Mouse (Mus musculus): ENCODE data around the gene Gemin4. TPM values are rescaled to one million over a fixed set of nuclear protein-coding genes. Genes with fewer than 3 reads are reported as not detected.
"Not testable (repeated sequence)": the region's sequence is repeated elsewhere in the genome, so short reads cannot be mapped to it uniquely, and the experiment has no call there.

Gene Gemin4
- polyA plus RNA-seq, 1 experiment from 2014 or later = 36.7 TPM

DNA sequence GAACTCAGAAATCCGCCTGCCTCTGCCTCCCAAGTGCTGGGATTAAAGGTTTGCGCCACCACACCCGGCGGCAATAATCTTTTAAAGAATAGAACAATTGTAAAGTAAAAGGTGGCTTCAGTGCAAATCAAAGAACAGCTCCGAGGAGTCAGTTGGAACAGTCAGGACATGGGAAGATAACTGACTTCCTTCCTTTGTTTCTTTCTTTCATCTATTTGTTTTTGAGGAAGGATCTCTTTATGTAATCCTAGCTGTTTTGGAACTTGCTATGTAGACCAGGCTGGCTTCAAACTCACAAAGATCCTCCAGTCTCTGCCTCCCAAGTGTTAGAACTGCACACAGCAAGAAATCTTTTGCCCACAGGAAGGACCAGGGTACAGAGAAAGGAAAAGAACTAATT lies 7.2 kb upstream of the Gemin4 start:
- H3K9ac ChIP-seq (replicated peaks; ENCODE audit: low read length) = no peak overlapping the region
- no peak overlapping the region for H3K27ac ChIP-seq (ENCODE audit: low read length)
- no peaks in the 10 kb centered on the region for H3K9me3 ChIP-seq (ENCODE audit: low read length)
- no peaks in the 10 kb centered on the region for H3K4me1 ChIP-seq (ENCODE audit: insufficient read depth, low read length)
- no peaks in the 10 kb centered on the region for H3K27me3 ChIP-seq (ENCODE audit: insufficient read depth, low read length)
- no peak overlapping the region for H3K4me3 ChIP-seq (ENCODE audit: low read length)
- peaks cover 35% of the 10 kb centered on the region for H3K36me3 ChIP-seq (ENCODE audit: insufficient read depth, low read length)
- ATAC-seq (ENCODE audit: low FRiP score, low TSS enrichment) = no peak
- no peak overlapping the region for H3K4me2 ChIP-seq (replicated peaks; ENCODE audit: low read depth, low read length)
- WGBS = 89% methylated on average over 5 of the region's 5 CpGs

DNA sequence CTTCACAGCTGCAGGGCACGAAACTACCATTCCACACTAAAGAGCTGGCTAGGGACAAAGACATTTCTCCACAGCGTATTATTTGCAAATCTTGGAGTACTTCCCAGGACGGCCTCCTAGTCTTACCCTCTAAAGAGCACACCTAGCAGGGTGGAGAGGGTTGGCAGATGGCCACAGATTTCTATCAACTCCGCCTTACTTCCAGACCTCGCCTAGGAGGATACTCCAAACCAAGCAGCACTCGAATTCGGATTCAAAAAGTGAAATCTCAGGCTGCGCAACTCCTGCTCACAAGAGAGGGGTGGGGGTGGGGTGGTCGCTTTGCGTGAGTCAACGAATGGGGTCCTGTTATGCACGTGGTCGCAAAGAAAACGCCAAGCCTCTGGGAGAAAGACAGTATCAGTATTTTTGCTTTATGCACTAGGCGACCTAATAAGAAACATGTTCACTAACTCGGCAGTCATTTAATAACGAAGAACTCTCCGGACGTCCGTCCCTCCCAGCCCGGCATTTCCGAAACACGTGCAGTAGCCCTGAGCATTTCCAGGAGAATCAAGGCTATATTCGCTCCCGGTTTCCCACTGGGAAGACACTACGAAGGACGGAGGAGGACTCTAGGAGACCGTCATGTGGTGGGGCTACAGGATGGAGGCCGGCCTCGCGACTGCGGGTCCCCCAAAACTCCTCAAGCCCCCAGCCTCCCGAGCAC lies 629 bp downstream of the Gemin4 start:
- Histone ChIP-seq H3K9ac (replicated peaks; ENCODE audit: low read length) (peak overlapping the region; percentile 94), H3K36me3 (ENCODE audit: insufficient read depth, low read length) (peaks cover 27% of the 10 kb centered on the region), H3K27me3 (ENCODE audit: insufficient read depth, low read length) (no peaks in the 10 kb centered on the region), H3K4me1 (ENCODE audit: insufficient read depth, low read length) (0 out of 2 replicates have a peak, but pooled peaks cover 11% of the 10 kb centered on the region), H3K4me2 (replicated peaks; ENCODE audit: low read depth, low read length) (peak overlapping the region; percentile 80), H3K9me3 (ENCODE audit: low read length) (no peaks in the 10 kb centered on the region), H3K4me3 (ENCODE audit: low read length) (peak overlapping the region; percentile 80), H3K27ac (ENCODE audit: low read length) (peak overlapping the region; percentile 92)
- WGBS = 2% methylated on average over 33 of the region's 33 CpGs
- ATAC-seq (ENCODE audit: low FRiP score, low TSS enrichment) = peak; percentile 37

DNA sequence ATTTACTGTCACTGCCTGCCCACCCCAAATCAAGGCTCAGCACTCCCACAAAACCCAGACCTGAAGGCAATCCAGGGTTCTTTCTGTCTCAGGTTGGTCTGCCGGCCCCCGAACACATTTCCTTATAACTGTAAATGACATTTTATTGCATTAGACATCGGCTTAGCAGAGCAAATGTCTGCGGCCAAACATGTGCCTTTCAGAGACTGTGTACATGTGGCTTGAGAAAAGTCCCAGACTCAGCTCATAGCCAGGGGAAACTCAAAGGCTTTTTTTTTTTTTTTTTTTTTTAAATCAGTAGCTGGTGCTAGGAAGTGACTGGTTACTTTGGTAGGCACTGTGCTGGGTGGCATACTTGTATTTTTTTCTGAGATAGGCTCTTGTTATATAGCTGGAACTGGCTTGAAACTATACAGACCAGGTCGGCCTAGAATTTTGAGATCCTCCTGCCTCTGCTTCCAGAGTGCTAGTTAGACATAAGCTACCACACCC lies 1.4 kb downstream of the Gemin4 start:
- H3K9ac ChIP-seq (replicated peaks; ENCODE audit: low read length) = peak overlapping the region; percentile 94
- H3K36me3 ChIP-seq (ENCODE audit: insufficient read depth, low read length) = peaks cover 23% of the 10 kb centered on the region
- H3K27me3 ChIP-seq (ENCODE audit: insufficient read depth, low read length) = no peaks in the 10 kb centered on the region
- 0 out of 2 replicates have a peak, but pooled peaks cover 11% of the 10 kb centered on the region for H3K4me1 ChIP-seq (ENCODE audit: insufficient read depth, low read length)
- peak overlapping the region; percentile 80 for H3K4me3 ChIP-seq (ENCODE audit: low read length)
- peak overlapping the region; percentile 80 for H3K4me2 ChIP-seq (replicated peaks; ENCODE audit: low read depth, low read length)
- ATAC-seq (ENCODE audit: low FRiP score, low TSS enrichment) = no peak
- 88% methylated on average over 5 of the region's 5 CpGs for WGBS
- no peaks in the 10 kb centered on the region for H3K9me3 ChIP-seq (ENCODE audit: low read length)
- peak overlapping the region; percentile 92; the same call in 1 of the 2 replicates for H3K27ac ChIP-seq (ENCODE audit: low read length)

DNA sequence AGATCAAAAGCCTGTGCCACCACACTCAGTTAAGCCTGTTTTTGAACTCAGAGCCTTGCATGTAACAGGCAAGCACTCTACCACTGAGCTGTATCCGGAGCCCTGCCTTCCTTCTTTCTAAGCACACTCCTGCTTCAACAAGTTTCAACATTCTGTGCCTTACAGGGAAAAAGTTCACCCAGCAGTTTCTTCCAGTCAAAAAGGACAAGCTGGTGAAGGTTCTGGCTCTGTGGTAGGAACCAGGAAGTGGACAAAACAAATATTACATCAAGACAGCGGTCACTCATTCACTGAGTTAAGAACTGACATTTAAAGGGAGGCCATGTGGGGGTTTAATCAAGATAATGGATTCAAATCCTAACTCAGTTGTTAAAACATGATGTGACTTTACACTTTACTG lies 2.5 kb downstream of the Gemin4 start:
- no peak overlapping the region for H3K4me3 ChIP-seq (ENCODE audit: low read length)
- peaks cover 21% of the 10 kb centered on the region for H3K36me3 ChIP-seq (ENCODE audit: insufficient read depth, low read length)
- H3K9me3 ChIP-seq (ENCODE audit: low read length) = no peaks in the 10 kb centered on the region
- ATAC-seq (ENCODE audit: low FRiP score, low TSS enrichment) = no peak
- H3K27me3 ChIP-seq (ENCODE audit: insufficient read depth, low read length) = no peaks in the 10 kb centered on the region
- H3K4me2 ChIP-seq (replicated peaks; ENCODE audit: low read depth, low read length) = no peak overlapping the region
- 94% methylated on average over 2 of the region's 2 CpGs for WGBS
- H3K4me1 ChIP-seq (ENCODE audit: insufficient read depth, low read length) = 0 out of 2 replicates have a peak, but pooled peaks cover 11% of the 10 kb centered on the region
- H3K9ac ChIP-seq (replicated peaks; ENCODE audit: low read length) = no peak overlapping the region
- H3K27ac ChIP-seq (ENCODE audit: low read length) = no peak overlapping the region

DNA sequence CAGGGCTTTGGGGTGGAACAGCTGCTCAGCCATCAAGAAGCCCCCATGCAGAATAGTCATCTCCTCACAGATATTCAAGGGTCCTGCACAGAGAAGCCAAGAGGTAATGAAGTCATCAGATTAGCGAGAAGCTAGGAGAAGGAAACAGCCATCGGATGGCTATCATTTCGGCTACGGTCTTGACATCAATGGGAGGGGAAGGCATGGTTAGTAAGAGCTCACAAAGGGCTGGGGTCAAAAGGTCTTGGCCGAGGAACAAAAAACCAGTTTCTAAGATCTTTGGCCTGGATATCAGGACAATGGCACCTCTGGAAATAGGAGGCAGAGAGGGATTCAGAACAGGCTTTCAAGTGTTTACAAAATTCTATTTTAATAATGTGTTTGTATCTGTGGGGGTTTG lies 3.6 kb downstream of the Gemin4 start:
- Histone ChIP-seq H3K4me2 (replicated peaks; ENCODE audit: low read depth, low read length) (no peak overlapping the region), H3K27ac (ENCODE audit: low read length) (no peak overlapping the region), H3K27me3 (ENCODE audit: insufficient read depth, low read length) (no peaks in the 10 kb centered on the region), H3K9me3 (ENCODE audit: low read length) (no peaks in the 10 kb centered on the region), H3K9ac (replicated peaks; ENCODE audit: low read length) (no peak overlapping the region), H3K4me1 (ENCODE audit: insufficient read depth, low read length) (0 out of 2 replicates have a peak, but pooled peaks cover 11% of the 10 kb centered on the region), H3K36me3 (ENCODE audit: insufficient read depth, low read length) (peaks cover 28% of the 10 kb centered on the region), H3K4me3 (ENCODE audit: low read length) (no peak overlapping the region)
- 90% methylated on average over 5 of the region's 5 CpGs for WGBS
- no peak for ATAC-seq (ENCODE audit: low FRiP score, low TSS enrichment)

DNA sequence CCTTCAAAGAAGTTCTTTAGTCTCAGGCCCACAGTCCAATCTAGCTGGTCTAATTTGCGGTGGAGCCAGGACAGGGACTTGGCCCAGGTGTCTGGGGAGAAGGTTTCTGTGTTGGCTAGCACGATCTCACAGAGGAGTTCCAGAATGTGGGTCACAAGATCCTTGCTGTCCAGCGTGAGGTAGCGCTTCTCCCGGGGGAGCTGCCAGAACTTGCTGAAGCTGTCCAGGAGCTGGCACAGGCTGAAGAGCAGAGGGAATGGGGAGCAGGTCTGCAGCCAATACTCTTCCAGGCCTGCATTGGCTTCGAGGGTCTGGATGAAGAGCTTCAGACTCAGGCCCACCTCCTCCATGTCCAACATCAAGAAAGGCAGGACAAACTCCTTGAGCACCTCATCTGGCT lies 5.9 kb downstream of the Gemin4 start:
- not testable (repeated sequence) for H3K9me3 ChIP-seq (ENCODE audit: low read length); H3K4me2 ChIP-seq (replicated peaks; ENCODE audit: low read depth, low read length); H3K27ac ChIP-seq (ENCODE audit: low read length); H3K4me1 ChIP-seq (ENCODE audit: insufficient read depth, low read length); ATAC-seq (ENCODE audit: low FRiP score, low TSS enrichment); H3K27me3 ChIP-seq (ENCODE audit: insufficient read depth, low read length); H3K9ac ChIP-seq (replicated peaks; ENCODE audit: low read length); H3K4me3 ChIP-seq (ENCODE audit: low read length)
- WGBS = 86% methylated on average over 4 of the region's 6 CpGs
- peaks cover 30% of the 10 kb centered on the region for H3K36me3 ChIP-seq (ENCODE audit: insufficient read depth, low read length)

DNA sequence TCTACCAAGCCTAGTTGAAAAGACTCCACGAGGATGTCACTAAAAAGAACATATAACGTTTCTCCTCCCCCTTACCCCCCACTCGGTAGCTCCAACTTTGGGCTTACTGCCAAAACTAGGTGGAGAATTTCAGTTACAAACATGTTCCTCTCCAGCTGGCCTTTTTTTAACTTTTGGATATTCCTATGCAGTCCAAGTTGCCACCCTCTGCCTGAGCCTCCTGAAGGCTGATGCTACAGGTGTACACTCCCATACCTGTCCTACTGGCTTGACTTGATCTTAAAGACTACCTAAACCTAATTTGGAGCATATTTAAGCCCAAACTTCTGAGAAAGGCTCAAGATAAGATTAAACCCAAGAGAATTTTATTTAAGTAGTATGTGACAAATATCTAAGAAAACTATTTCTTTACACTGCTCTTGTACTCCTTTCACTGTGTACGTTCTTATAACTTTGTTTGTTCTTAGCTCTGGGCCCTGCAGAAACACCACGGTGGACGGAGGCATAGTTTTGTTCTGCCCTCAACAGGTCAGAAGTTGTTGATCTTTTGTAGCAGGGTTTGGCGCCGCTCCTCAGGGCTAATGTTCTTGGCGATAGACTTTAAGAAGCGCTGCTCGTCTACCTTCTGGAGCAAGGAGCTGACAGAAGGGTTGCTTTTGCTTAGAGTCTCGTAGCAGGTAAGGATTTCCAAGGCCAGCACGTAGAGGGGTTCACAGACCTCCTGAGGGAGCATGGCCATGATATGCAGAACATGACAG lies 7.1 kb downstream of the Gemin4 start:
- peaks cover 30% of the 10 kb centered on the region for H3K36me3 ChIP-seq (ENCODE audit: insufficient read depth, low read length)
- no peaks in the 10 kb centered on the region for H3K9me3 ChIP-seq (ENCODE audit: low read length)
- H3K9ac ChIP-seq (replicated peaks; ENCODE audit: low read length) = no peak overlapping the region
- no peak overlapping the region for H3K27ac ChIP-seq (ENCODE audit: low read length)
- H3K4me3 ChIP-seq (ENCODE audit: low read length) = no peak overlapping the region
- WGBS = 81% methylated on average over 13 of the region's 13 CpGs
- no peak overlapping the region for H3K4me2 ChIP-seq (replicated peaks; ENCODE audit: low read depth, low read length)
- H3K27me3 ChIP-seq (ENCODE audit: insufficient read depth, low read length) = no peaks in the 10 kb centered on the region
- no peak for ATAC-seq (ENCODE audit: low FRiP score, low TSS enrichment)
- H3K4me1 ChIP-seq (ENCODE audit: insufficient read depth, low read length) = no peaks in the 10 kb centered on the region

DNA sequence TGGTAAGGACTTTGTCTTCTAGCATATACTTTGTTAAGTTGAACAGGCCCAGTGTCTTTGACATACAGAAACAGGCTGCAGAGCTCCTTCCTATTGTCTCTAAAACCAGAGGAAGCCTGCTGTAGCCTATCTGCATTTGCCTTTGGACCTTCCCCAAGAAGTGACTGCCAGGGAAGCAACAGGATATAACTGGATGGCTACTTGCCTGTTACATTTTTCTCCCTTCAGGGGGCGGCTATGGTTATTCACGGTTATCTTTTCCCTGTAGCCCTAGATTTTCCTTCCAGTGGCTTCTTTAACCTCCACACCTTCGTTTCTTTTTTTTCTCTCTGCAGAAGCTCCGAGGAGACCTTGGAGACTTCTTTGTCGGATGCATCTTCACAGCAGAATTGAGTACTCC lies 10.7 kb downstream of the Gemin4 start:
- H3K27me3 ChIP-seq (ENCODE audit: insufficient read depth, low read length) = no peaks in the 10 kb centered on the region
- no peak for ATAC-seq (ENCODE audit: low FRiP score, low TSS enrichment)
- H3K36me3 ChIP-seq (ENCODE audit: insufficient read depth, low read length) = peaks cover 11% of the 10 kb centered on the region
- WGBS = 86% methylated on average over 5 of the region's 5 CpGs
- peaks cover 7% of the 10 kb centered on the region for H3K4me1 ChIP-seq (ENCODE audit: insufficient read depth, low read length)
- H3K4me2 ChIP-seq (replicated peaks; ENCODE audit: low read depth, low read length) = no peak overlapping the region
- no peaks in the 10 kb centered on the region for H3K9me3 ChIP-seq (ENCODE audit: low read length)
- no peak overlapping the region for H3K9ac ChIP-seq (replicated peaks; ENCODE audit: low read length)
- no peak overlapping the region for H3K4me3 ChIP-seq (ENCODE audit: low read length)
- no peak overlapping the region for H3K27ac ChIP-seq (ENCODE audit: low read length)

DNA sequence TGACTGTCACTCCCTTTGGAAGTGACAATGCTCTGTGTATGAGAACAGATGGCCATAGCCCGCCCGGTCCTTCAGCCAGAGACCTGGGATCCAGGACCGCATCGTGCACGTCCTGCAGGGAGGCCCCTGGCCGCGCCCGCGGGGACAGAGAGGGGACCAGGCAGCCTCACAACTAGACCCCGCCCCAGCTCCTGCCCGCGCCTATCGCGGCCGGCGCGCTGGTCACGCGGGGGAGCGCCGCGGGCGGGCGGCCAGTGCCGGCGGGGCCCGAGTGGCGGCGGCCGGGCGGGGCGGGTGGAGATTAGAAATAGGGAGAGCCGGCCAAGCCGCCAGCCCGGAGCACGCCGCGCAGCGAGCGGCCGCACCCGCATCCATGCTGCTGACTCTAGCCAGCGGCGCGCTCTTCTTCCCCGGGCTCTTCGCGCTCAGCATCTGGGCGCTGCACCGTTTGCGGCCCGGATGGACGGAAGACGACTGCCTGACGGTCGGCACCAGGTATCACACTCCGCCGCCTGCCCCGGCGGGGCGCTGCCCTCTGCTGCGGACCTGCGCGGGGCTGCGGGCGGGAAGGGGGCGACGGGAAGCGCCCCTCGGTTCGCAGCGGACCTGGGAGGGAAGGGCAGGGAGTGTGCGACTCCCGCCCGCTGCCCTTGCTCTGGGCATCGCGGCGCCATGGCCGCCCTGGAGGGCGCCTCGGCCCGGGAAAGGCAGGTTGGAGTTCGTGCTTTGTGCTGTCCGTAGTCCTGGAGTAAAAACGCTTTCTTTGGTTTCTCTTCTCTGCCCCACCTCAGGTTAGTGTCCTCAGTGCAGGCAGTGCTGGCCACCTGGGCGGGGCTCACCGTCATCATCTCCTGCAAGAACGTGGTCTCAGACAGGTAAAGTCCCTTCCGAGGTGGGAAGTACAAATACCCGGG lies 15.4 kb downstream of the Gemin4 start:
- WGBS = under 1% methylated on average over 78 of the region's 90 CpGs
- Histone ChIP-seq H3K4me2 (replicated peaks; ENCODE audit: low read depth, low read length) (peak overlapping the region; percentile 96), H3K4me3 (ENCODE audit: low read length) (peak overlapping the region; percentile 80), H3K4me1 (ENCODE audit: insufficient read depth, low read length) (peaks cover 12% of the 10 kb centered on the region), H3K9me3 (ENCODE audit: low read length) (no peaks in the 10 kb centered on the region), H3K27me3 (ENCODE audit: insufficient read depth, low read length) (0 out of 2 replicates have a peak, but pooled peaks cover 3% of the 10 kb centered on the region), H3K27ac (ENCODE audit: low read length) (no peak overlapping the region), H3K36me3 (ENCODE audit: insufficient read depth, low read length) (no peaks in the 10 kb centered on the region; the same call in 1 of the 2 replicates), H3K9ac (replicated peaks; ENCODE audit: low read length) (peak overlapping the region; percentile 83)
- peak; percentile 96 for ATAC-seq (ENCODE audit: low FRiP score, low TSS enrichment)

Measured in kidney, embryonic 16.5 days (tissue).